Mouse (Mus musculus) midbrain, embryonic 10.5 days (tissue): ENCODE measurements around the gene Gm20388. TPM values are rescaled to one million over a fixed set of nuclear protein-coding genes. Genes with fewer than 3 reads are reported as not detected.

Experiments
- DNase-seq: peaks from one replicate; pipeline ENCODE4 v3.0.0-alpha.2; 2017; ENCODE audit warnings: low spot score
- H3K27ac ChIP-seq: fragments of 300-500 bp; sonication (generic); replicated peaks from 2 replicates; pipeline ENCODE4 v1.5.1; 2016; ENCODE audit warnings: mild to moderate bottlenecking
- H3K27me3 ChIP-seq: fragments of 300-500 bp; sonication (generic); 2 replicates; pipeline ENCODE4 v1.6.1; 2016; ENCODE audit warnings: low read depth, mild to moderate bottlenecking; ENCODE audit not compliant: poor library complexity, severe bottlenecking
- H3K36me3 ChIP-seq: fragments of 300-500 bp; sonication (generic); 2 replicates; pipeline ENCODE4 v1.6.1; 2016; ENCODE audit warnings: mild to moderate bottlenecking, moderate library complexity
- H3K4me1 ChIP-seq: fragments of 300-500 bp; sonication (generic); 2 replicates; pipeline ENCODE4 v1.6.1; 2016
- H3K4me3 ChIP-seq: fragments of 300-500 bp; sonication (generic); 2 replicates; pipeline ENCODE4 v1.5.1; 2016; ENCODE audit warnings: mild to moderate bottlenecking, moderate library complexity
- H3K9me3 ChIP-seq: fragments of 300-500 bp; sonication (generic); replicated peaks from 2 replicates; pipeline ENCODE4 v1.6.1; 2016; ENCODE audit warnings: mild to moderate bottlenecking
- WGBS: fragments of 180-500 bp; shearing (Covaris S2); methylation state at CpG from one replicate; pipeline ENCODE4 v1.1.7; 2016; 5-methylcytosine and 5-hydroxymethylcytosine counted together
- polyA plus RNA-seq: library from polyadenylated mRNA; unstranded; fragments of >200 nt; fragmentation: Nextera tagmentation; extraction: Ambion mirVana; gene quantifications from 2 replicates; pipeline ENCODE4 v1.2.1, GENCODE M21; 2016

Gene Gm20388
- polyA plus RNA-seq, 1 experiment from 2014 or later, result 7.1 TPM

GRCm38 (mm10) chr8:122574264-122574663, 2663.6 kb downstream of the Gm20388 start:
- no peaks in the 10 kb centered on the region for H3K9me3 ChIP-seq
- DNase-seq, result no peak
- H3K4me3 ChIP-seq, result no peak overlapping the region
- WGBS, result 74% methylated on average over 3 of the region's 3 CpGs
- H3K27ac ChIP-seq, result no peak overlapping the region
- peaks cover 86% of the 10 kb centered on the region for H3K4me1 ChIP-seq
- no peaks in the 10 kb centered on the region for H3K27me3 ChIP-seq
- peaks cover 61% of the 10 kb centered on the region for H3K36me3 ChIP-seq

- peaks cover 85% of the 10 kb centered on the region for H3K4me1 ChIP-seq
- H3K27ac ChIP-seq, result no peak overlapping the region
- WGBS, result 51% methylated on average over 10 of the region's 10 CpGs
These were observed 2664.1 kb downstream of the Gm20388 start for GRCm38 (mm10) chr8:122574667-122575251.

GRCm38 (mm10) chr8:122575286-122575685, 2664.6 kb downstream of the Gm20388 start:
- H3K27ac ChIP-seq, result no peak overlapping the region
- H3K9me3 ChIP-seq, result no peaks in the 10 kb centered on the region
- peaks cover 82% of the 10 kb centered on the region for H3K4me1 ChIP-seq
- H3K36me3 ChIP-seq, result peaks cover 51% of the 10 kb centered on the region
- DNase-seq, result no peak
- peak overlapping the region; percentile 66 for H3K4me3 ChIP-seq
- WGBS, result 77% methylated on average over 8 of the region's 8 CpGs
- H3K27me3 ChIP-seq, result no peaks in the 10 kb centered on the region

More at GRCm38 (mm10) chr8:122574667-122575251, 2664.1 kb downstream of the Gm20388 start:
- DNase-seq, result no peak
- H3K4me3 ChIP-seq, result peak overlapping the region; percentile 66
- H3K36me3 ChIP-seq, result peaks cover 56% of the 10 kb centered on the region
- H3K27me3 ChIP-seq, result no peaks in the 10 kb centered on the region
- no peaks in the 10 kb centered on the region for H3K9me3 ChIP-seq

GRCm38 (mm10) chr8:122575735-122576647, 2665.3 kb downstream of the Gm20388 start:
- peak overlapping the region; percentile 86 for H3K27ac ChIP-seq
- WGBS, result 19% methylated on average over 21 of the region's 21 CpGs
- H3K4me1 ChIP-seq, result peaks cover 77% of the 10 kb centered on the region
- H3K4me3 ChIP-seq, result peak overlapping the region; percentile 66
- peak; percentile 35 for DNase-seq
- H3K9me3 ChIP-seq, result no peaks in the 10 kb centered on the region
- peaks cover 44% of the 10 kb centered on the region for H3K36me3 ChIP-seq
- no peaks in the 10 kb centered on the region for H3K27me3 ChIP-seq

- peak; percentile 91 for DNase-seq
- WGBS, result under 1% methylated on average over 39 of the region's 39 CpGs
- peak within 1 kb of the TSS; percentile 86 for H3K27ac ChIP-seq
- H3K4me1 ChIP-seq, result peaks cover 71% of the 10 kb centered on the region
- H3K36me3 ChIP-seq, result peaks cover 37% of the 10 kb centered on the region
- H3K9me3 ChIP-seq, result no peaks in the 10 kb centered on the region
- no peaks in the 10 kb centered on the region for H3K27me3 ChIP-seq
- peak within 1 kb of the TSS; percentile 66 for H3K4me3 ChIP-seq
These were observed 2666.0 kb downstream of the Gm20388 start, which contains the start of gene Aprt for GRCm38 (mm10) chr8:122576648-122577022. TSS of gene Aprt (minus strand) at chr8:122576909.

- no peak for DNase-seq
- H3K4me1 ChIP-seq, result peaks cover 66% of the 10 kb centered on the region
- WGBS, result 42% methylated on average over 10 of the region's 10 CpGs
These were observed 2666.5 kb downstream of the Gm20388 start for GRCm38 (mm10) chr8:122577116-122577515.

GRCm38 (mm10) chr8:122579196-122579595, 2668.6 kb downstream of the Gm20388 start:
- no peak for DNase-seq

More at GRCm38 (mm10) chr8:122577116-122577515, 2666.5 kb downstream of the Gm20388 start:
- Histone ChIP-seq H3K4me3 (peak overlapping the region; percentile 66), H3K27me3 (no peaks in the 10 kb centered on the region), H3K27ac (peak overlapping the region; percentile 86), H3K36me3 (peaks cover 33% of the 10 kb centered on the region), H3K9me3 (no peaks in the 10 kb centered on the region)

GRCm38 (mm10) chr8:122580926-122581325, 2670.3 kb downstream of the Gm20388 start:
- Histone ChIP-seq H3K4me1 (peaks cover 32% of the 10 kb centered on the region), H3K9me3 (no peaks in the 10 kb centered on the region), H3K36me3 (no peaks in the 10 kb centered on the region), H3K27ac (no peak overlapping the region), H3K27me3 (no peaks in the 10 kb centered on the region), H3K4me3 (no peak overlapping the region)
- WGBS, result 79% methylated on average over 13 of the region's 15 CpGs
- DNase-seq, result no peak

More at GRCm38 (mm10) chr8:122579196-122579595, 2668.6 kb downstream of the Gm20388 start:
- Histone ChIP-seq H3K4me3 (no peak overlapping the region), H3K27me3 (no peaks in the 10 kb centered on the region), H3K4me1 (peaks cover 45% of the 10 kb centered on the region), H3K36me3 (peaks cover 12% of the 10 kb centered on the region), H3K9me3 (no peaks in the 10 kb centered on the region), H3K27ac (0 out of 2 replicates have a peak overlapping the region, but pooled peaks have one; percentile 46)
- WGBS, result 29% methylated on average over 7 of the region's 7 CpGs

GRCm38 (mm10) chr8:122584981-122585380, 2674.3 kb downstream of the Gm20388 start:
- no peak for DNase-seq
- no peak overlapping the region for H3K4me3 ChIP-seq
- H3K9me3 ChIP-seq, result no peaks in the 10 kb centered on the region
- H3K4me1 ChIP-seq, result peaks cover 5% of the 10 kb centered on the region
- no peaks in the 10 kb centered on the region for H3K27me3 ChIP-seq
- WGBS, result 85% methylated on average over 9 of the region's 9 CpGs
- H3K36me3 ChIP-seq, result no peaks in the 10 kb centered on the region
- H3K27ac ChIP-seq, result no peak overlapping the region

GRCm38 (mm10) chr8:122585411-122585891, 2674.8 kb downstream of the Gm20388 start:
- 71% methylated on average over 14 of the region's 14 CpGs for WGBS
- DNase-seq, result no peak
- H3K4me1 ChIP-seq, result peaks cover 4% of the 10 kb centered on the region; the same call in 1 of the 2 replicates
- H3K4me3 ChIP-seq, result no peak overlapping the region
- H3K27me3 ChIP-seq, result no peaks in the 10 kb centered on the region
- no peak overlapping the region for H3K27ac ChIP-seq
- no peaks in the 10 kb centered on the region for H3K36me3 ChIP-seq
- H3K9me3 ChIP-seq, result no peaks in the 10 kb centered on the region

GRCm38 (mm10) chr8:122586171-122586570, 2675.5 kb downstream of the Gm20388 start:
- 73% methylated on average over 7 of the region's 7 CpGs for WGBS
- DNase-seq, result no peak
- no peak overlapping the region for H3K4me3 ChIP-seq

GRCm38 (mm10) chr8:122586749-122587148, 2676.1 kb downstream of the Gm20388 start:
- Histone ChIP-seq H3K36me3 (no peaks in the 10 kb centered on the region), H3K4me1 (peaks cover 4% of the 10 kb centered on the region; the same call in 1 of the 2 replicates), H3K27ac (no peak overlapping the region)

More at GRCm38 (mm10) chr8:122586171-122586570, 2675.5 kb downstream of the Gm20388 start:
- 0 out of 2 replicates have a peak overlapping the region, but pooled peaks have one; percentile 6 for H3K27ac ChIP-seq
- H3K9me3 ChIP-seq, result no peaks in the 10 kb centered on the region
- H3K27me3 ChIP-seq, result no peaks in the 10 kb centered on the region
- H3K4me1 ChIP-seq, result peaks cover 4% of the 10 kb centered on the region; the same call in 1 of the 2 replicates
- no peaks in the 10 kb centered on the region for H3K36me3 ChIP-seq

More at GRCm38 (mm10) chr8:122586749-122587148, 2676.1 kb downstream of the Gm20388 start:
- no peaks in the 10 kb centered on the region for H3K27me3 ChIP-seq
- no peaks in the 10 kb centered on the region for H3K9me3 ChIP-seq
- no peak for DNase-seq
- WGBS, result 89% methylated on average over 10 of the region's 10 CpGs
- no peak overlapping the region for H3K4me3 ChIP-seq
